ENCODE assay signal across 23 mouse cellular contexts in the genomic region with DNA sequence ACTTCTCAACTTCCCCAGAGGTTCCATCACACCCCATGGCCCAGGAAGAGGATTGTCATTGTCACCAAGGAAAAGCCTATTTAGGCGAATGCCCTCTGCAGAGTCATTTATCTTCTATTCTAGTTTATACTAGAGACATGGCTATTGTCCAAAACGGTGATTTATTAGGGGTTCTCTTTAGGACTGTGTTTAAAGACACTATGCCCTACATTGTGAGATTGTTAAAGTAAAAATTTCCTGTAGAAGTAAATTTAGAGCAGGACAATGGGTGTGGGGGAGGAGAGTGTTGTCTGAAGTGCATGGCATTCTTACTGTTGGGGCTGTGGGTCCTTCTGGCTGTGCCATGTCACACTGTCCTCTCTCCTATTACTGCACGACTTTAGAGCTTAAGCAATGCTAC.
A peak's percentile ranks its signal among the peaks of the same experiment; 100 is the strongest.
DNase-seq lines count a peak whose midpoint lies in the region; ATAC-seq and TF ChIP-seq lines count a peak whose summit lies in the region.
"Had no signal": no experiment of that assay in that cellular context is flagged by ENCODE, and none has a peak within 500 bp of the region (broad histone marks: within the 10 kb centered on the region; RNA-seq: fewer than 3 reads in every experiment).

No protein-coding gene starts in this region.

- 27% methylated on average over 3 of the region's 3 CpGs for WGBS in lung, embryonic 14.5 days
- WGBS in neural tube, embryonic 11.5 days = 34% methylated on average over 3 of the region's 3 CpGs
- 9% methylated on average over 3 of the region's 3 CpGs for WGBS in neural tube, embryonic 14.5 days

- H3K27me3 ChIP-seq in lung, embryonic 14.5 days (ENCODE audit: insufficient read depth, low read length) = no peaks in the 10 kb centered on the region
- H3K27me3 ChIP-seq in neural tube, embryonic 11.5 days (ENCODE audit: control insufficient read depth, insufficient read depth, low read length) = no peaks in the 10 kb centered on the region
- H3K27me3 ChIP-seq in neural tube, embryonic 14.5 days (ENCODE audit: control insufficient read depth, insufficient read depth, low read length) = no peaks in the 10 kb centered on the region
- H3K27me3 ChIP-seq: CH12.LX; embryonic facial prominence, embryonic 13.5 days; heart, embryonic 13.5 days; hindbrain, embryonic 15.5 days had no signal

- no peaks in the 10 kb centered on the region for H3K9me3 ChIP-seq in lung, embryonic 14.5 days (ENCODE audit: low read depth, low read length)
- no peaks in the 10 kb centered on the region for H3K9me3 ChIP-seq in neural tube, embryonic 11.5 days (ENCODE audit: control insufficient read depth, low read length)
- no peaks in the 10 kb centered on the region for H3K9me3 ChIP-seq in neural tube, embryonic 14.5 days (ENCODE audit: control insufficient read depth, low read length)
- H3K9me3 ChIP-seq: embryonic facial prominence, embryonic 13.5 days; forebrain, embryonic 10.5 days; heart, embryonic 13.5 days; hindbrain, embryonic 15.5 days had no signal

- ATAC-seq in lung, embryonic 14.5 days (ENCODE audit: insufficient read depth) = peak; percentile 35; the same call in 1 of the 2 replicates
- peak; percentile 57; the same call in 1 of the 2 replicates for ATAC-seq in neural tube, embryonic 11.5 days (ENCODE audit: insufficient read depth, low FRiP score, low TSS enrichment)
- peak; percentile 24; the same call in 1 of the 2 replicates for ATAC-seq in neural tube, embryonic 14.5 days (ENCODE audit: low read depth)
- ATAC-seq in erythroid progenitor cell, adult 5-6 weeks (replicated peaks; ENCODE audit: low FRiP score, poor library complexity, severe bottlenecking) = no peak
- ATAC-seq: activated CD4-positive, CD25-positive, alpha-beta regulatory T cell, adult 4 months; forebrain, embryonic 14.5 days; Patski had no signal

- H3K4me2 ChIP-seq in lung, embryonic 14.5 days = no peak overlapping the region
- no peak overlapping the region for H3K4me2 ChIP-seq in neural tube, embryonic 11.5 days (ENCODE audit: low read depth)
- H3K4me2 ChIP-seq in neural tube, embryonic 14.5 days (ENCODE audit: low read depth, low read length) = no peak overlapping the region
- H3K4me2 ChIP-seq: embryonic facial prominence, embryonic 13.5 days; heart, embryonic 13.5 days; hindbrain, embryonic 15.5 days had no signal

- no peak for TF ChIP-seq CTCF in lung, embryonic 14.5 days (IDR thresholded peaks at IDR 0.05; ENCODE audit: low read depth)

- peak; percentile 68 for DNase-seq in lung, embryonic 14.5 days
- no peak for DNase-seq in lung, postnatal 4 days
- no peak for DNase-seq in neural tube, embryonic 11.5 days (ENCODE audit: low spot score)
- DNase-seq in neural tube, embryonic 10.5 days (ENCODE audit: extremely low spot score, low spot score) = no peak
- DNase-seq in embryo, embryonic 11 days = peak; percentile 26
- DNase-seq: adrenal gland, adult 2 months; adrenal gland, postnatal 25 days; cerebellum, adult 18-20 months; cerebellum, adult 9-11 months; cerebellum, postnatal 36 days; gastrocnemius, adult 2 months; gastrocnemius, postnatal 25 days; heart, postnatal 36 days had no signal

- 0 out of 2 replicates have a peak, but pooled peaks cover 6% of the 10 kb centered on the region for H3K4me1 ChIP-seq in lung, embryonic 14.5 days (ENCODE audit: insufficient read depth)
- H3K4me1 ChIP-seq in neural tube, embryonic 11.5 days (ENCODE audit: control insufficient read depth, insufficient read depth, low read length) = no peaks in the 10 kb centered on the region
- H3K4me1 ChIP-seq in neural tube, embryonic 14.5 days (ENCODE audit: control insufficient read depth, insufficient read depth, low read length) = no peaks in the 10 kb centered on the region
- H3K4me1 ChIP-seq: embryonic facial prominence, embryonic 13.5 days; heart, embryonic 13.5 days; hindbrain, embryonic 15.5 days had no signal

- H3K36me3 ChIP-seq in lung, embryonic 14.5 days (ENCODE audit: insufficient read depth) = no peaks in the 10 kb centered on the region
- H3K36me3 ChIP-seq in neural tube, embryonic 11.5 days (ENCODE audit: control insufficient read depth, insufficient read depth, low read length) = no peaks in the 10 kb centered on the region
- no peaks in the 10 kb centered on the region for H3K36me3 ChIP-seq in neural tube, embryonic 14.5 days (ENCODE audit: control insufficient read depth, insufficient read depth, low read length)
- H3K36me3 ChIP-seq: embryonic facial prominence, embryonic 13.5 days; forebrain, embryonic 10.5 days; heart, embryonic 13.5 days; hindbrain, embryonic 15.5 days had no signal

- H3K4me3 ChIP-seq in lung, embryonic 14.5 days (ENCODE audit: low read depth, low read length) = no peak overlapping the region
- no peak overlapping the region for H3K4me3 ChIP-seq in neural tube, embryonic 11.5 days (ENCODE audit: low read depth, low read length)
- H3K4me3 ChIP-seq in neural tube, embryonic 14.5 days (ENCODE audit: low read depth, low read length) = no peak overlapping the region
- H3K4me3 ChIP-seq: embryonic facial prominence, embryonic 13.5 days; forebrain, embryonic 10.5 days; gastrocnemius, adult 2 months; heart, embryonic 13.5 days; hindbrain, embryonic 15.5 days had no signal

- H3K9ac ChIP-seq in lung, embryonic 14.5 days = no peak overlapping the region
- H3K9ac ChIP-seq in neural tube, embryonic 11.5 days (ENCODE audit: low read length) = no peak overlapping the region
- H3K9ac ChIP-seq in neural tube, embryonic 14.5 days (replicated peaks; ENCODE audit: low read depth, low read length) = no peak overlapping the region
- H3K9ac ChIP-seq: embryonic facial prominence, embryonic 13.5 days; heart, embryonic 13.5 days; hindbrain, embryonic 15.5 days had no signal

- no peak overlapping the region for H3K27ac ChIP-seq in lung, embryonic 14.5 days (ENCODE audit: low read depth)
- H3K27ac ChIP-seq in neural tube, embryonic 11.5 days (ENCODE audit: low read depth, low read length) = no peak overlapping the region
- H3K27ac ChIP-seq in neural tube, embryonic 14.5 days (ENCODE audit: low read depth, low read length) = no peak overlapping the region
- H3K27ac ChIP-seq: embryonic facial prominence, embryonic 13.5 days; forebrain, embryonic 10.5 days; gastrocnemius, adult 2 months; heart, embryonic 13.5 days; hindbrain, embryonic 15.5 days had no signal

Comparison
In these comparisons a context has a peak if more than half of its experiments do, and no peak if none do; other contexts are left out.
1. DNase-seq: peak in lung, embryonic 14.5 days (single experiment) and embryo, embryonic 11 days (single experiment); none in lung, postnatal 4 days (0 of 2), neural tube, embryonic 11.5 days (single experiment) and neural tube, embryonic 10.5 days (single experiment).